Comparison of ENCODE assay signal across 8 mouse cellular contexts in the genomic region with DNA sequence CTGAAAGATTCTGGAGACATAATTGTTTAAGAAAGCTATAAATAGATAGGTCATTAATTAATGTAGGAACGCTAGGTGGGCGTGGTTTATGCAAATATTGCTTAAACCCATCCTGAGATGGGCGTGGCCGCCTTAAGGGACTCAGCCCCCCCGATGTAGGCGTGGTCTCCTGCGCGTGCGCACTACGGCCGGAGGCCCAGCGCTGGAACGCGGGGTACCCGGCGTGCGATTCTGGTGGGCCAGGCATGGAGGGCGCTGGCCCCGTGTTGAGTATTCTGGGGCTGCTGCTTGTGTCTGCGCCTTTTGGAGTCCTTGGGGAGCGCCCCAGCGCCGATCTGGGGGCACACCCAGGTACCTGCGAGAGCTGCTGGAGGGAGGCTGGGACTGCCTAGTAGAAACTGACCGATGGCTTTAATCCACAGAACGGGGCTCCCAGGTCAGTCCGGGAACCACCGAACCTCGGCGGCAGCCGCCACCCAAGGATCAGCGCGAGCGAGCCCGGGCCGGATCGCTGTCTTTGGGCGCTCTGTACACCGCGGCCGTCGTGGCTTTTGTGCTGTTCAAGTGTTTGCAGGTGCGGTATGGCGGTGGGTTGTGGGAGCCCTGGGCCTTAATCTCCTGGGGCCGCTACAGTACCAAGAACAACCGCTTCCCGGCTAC. TPM values are rescaled to one million over a fixed set of nuclear protein-coding genes. Genes with fewer than 3 reads are reported as not detected.
DNase-seq lines count a peak whose midpoint lies in the region; ATAC-seq lines count a peak whose summit lies in the region.

No protein-coding gene starts in this region.

- peak; percentile 87 for ATAC-seq in intestine, embryonic 14.5 days (replicated peaks; ENCODE audit: low FRiP score, low TSS enrichment, low read depth)
- ATAC-seq in megakaryocyte-erythroid progenitor cell, adult 5-6 weeks (replicated peaks; ENCODE audit: low FRiP score, low TSS enrichment, poor library complexity, severe bottlenecking): peak; percentile 72

- H3K36me3 ChIP-seq in intestine, embryonic 14.5 days (ENCODE audit: control insufficient read depth, insufficient read depth, low read length): peaks cover 18% of the 10 kb centered on the region

- H3K9me3 ChIP-seq in intestine, embryonic 14.5 days (ENCODE audit: control insufficient read depth, low read length): no peaks in the 10 kb centered on the region

- peaks cover 21% of the 10 kb centered on the region for H3K4me1 ChIP-seq in intestine, embryonic 14.5 days (replicated peaks; ENCODE audit: control insufficient read depth, insufficient read depth, low read length)

- DNase-seq in adrenal gland, adult 18-20 months (ENCODE audit: low spot score in 2 of 2): peak; percentile 97 to 98
- peak; percentile 98 for DNase-seq in embryo, embryonic 10.5 days (ENCODE audit: low spot score)
- peak; percentile 94 for DNase-seq in gastrocnemius, postnatal 14 days
- DNase-seq in intestine, embryonic 14.5 days (ENCODE audit: low spot score): peak; percentile 99
- peak; percentile 98 for DNase-seq in left cerebral cortex, postnatal 14 days (ENCODE audit: low spot score in 2 of 2)
- DNase-seq in right cerebral cortex, postnatal 14 days: peak; percentile 97
- DNase-seq in urinary bladder, postnatal 25 days (ENCODE audit: low spot score): peak; percentile 97

- H3K4me2 ChIP-seq in intestine, embryonic 14.5 days (ENCODE audit: low read length): peak overlapping the region; percentile 61

- H3K4me3 ChIP-seq in intestine, embryonic 14.5 days (ENCODE audit: low read depth, low read length): peak overlapping the region; percentile 65

- peak overlapping the region; percentile 87 for H3K27ac ChIP-seq in intestine, embryonic 14.5 days (ENCODE audit: low read depth)

- intact Hi-C loops in gastrocnemius, postnatal 14 days (cut with DNase I; ENCODE audit: low total_unique reads): no loop called here
- intact Hi-C loops in left cerebral cortex, postnatal 14 days (cut with DNase I): no loop called here

- H3K9ac ChIP-seq in intestine, embryonic 14.5 days (ENCODE audit: low read length): peak overlapping the region; percentile 62

- no peaks in the 10 kb centered on the region for H3K27me3 ChIP-seq in intestine, embryonic 14.5 days (replicated peaks; ENCODE audit: control insufficient read depth, insufficient read depth, low read length)

- under 1% methylated on average over 47 of the region's 47 CpGs for WGBS in intestine, embryonic 14.5 days

RNA-seq across cellular contexts. Expression of a gene that starts 0.6 kb away (rescaled TPM):
- total RNA-seq in adrenal gland, adult 18-20 months (2021): 10 to 100 TPM; 49.7 to 58.0 TPM
- 10 to 100 TPM; 25.7 to 25.9 TPM for total RNA-seq in gastrocnemius, postnatal 14 days (2021)
- polyA plus RNA-seq in intestine, embryonic 14.5 days (2014; fragmentation: Nextera tagmentation; extraction: Ambion mirVana): 109 and 128 TPM in 2 replicates
- total RNA-seq in left cerebral cortex, postnatal 14 days (2021): 10 to 100 TPM; 23.0 to 29.0 TPM
- total RNA-seq in megakaryocyte-erythroid progenitor cell, adult 5-6 weeks (2014; fragmentation: Nextera tagmentation): 28.8 and 47.9 TPM in 2 replicates
- total RNA-seq in megakaryocyte-erythroid progenitor cell, adult 5-6 weeks (2017): 44.6 and 46.3 TPM in 2 replicates

RNA-seq across cellular contexts. Expression of a gene that starts 6.2 kb away (rescaled TPM):
- total RNA-seq in adrenal gland, adult 18-20 months (2021): 1 to 10 TPM; 1.1 to 1.9 TPM
- 1 to 10 TPM; 1.3 to 1.6 TPM for total RNA-seq in gastrocnemius, postnatal 14 days (2021)
- polyA plus RNA-seq in intestine, embryonic 14.5 days (2014; fragmentation: Nextera tagmentation; extraction: Ambion mirVana): 42.5 and 47.6 TPM in 2 replicates
- 1 to 10 TPM; 1.4 to 2.1 TPM for total RNA-seq in left cerebral cortex, postnatal 14 days (2021)
- 44.3 and 50.3 TPM in 2 replicates for total RNA-seq in megakaryocyte-erythroid progenitor cell, adult 5-6 weeks (2014; fragmentation: Nextera tagmentation)
- 27.2 and 32.7 TPM in 2 replicates for total RNA-seq in megakaryocyte-erythroid progenitor cell, adult 5-6 weeks (2017)

RNA-seq across cellular contexts. Expression of a gene that starts 9.8 kb away (rescaled TPM):
- under 1 TPM in 1 of 2 experiments, not detected in 1; 0.38 TPM for total RNA-seq in adrenal gland, adult 18-20 months (2021)
- not detected for total RNA-seq in gastrocnemius, postnatal 14 days (2021)
- polyA plus RNA-seq in intestine, embryonic 14.5 days (2014; fragmentation: Nextera tagmentation; extraction: Ambion mirVana): not detected in 2 replicates
- total RNA-seq in left cerebral cortex, postnatal 14 days (2021): not detected
- 0.61 TPM in 1 of 2 replicates, not detected in the other for total RNA-seq in megakaryocyte-erythroid progenitor cell, adult 5-6 weeks (2014; fragmentation: Nextera tagmentation)
- not detected in 2 replicates for total RNA-seq in megakaryocyte-erythroid progenitor cell, adult 5-6 weeks (2017)

RNA-seq across cellular contexts. Expression of a gene that starts 13.4 kb away (rescaled TPM):
- under 1 TPM; 0.56 to 0.61 TPM for total RNA-seq in adrenal gland, adult 18-20 months (2021)
- 1 to 10 TPM; 2.1 to 2.9 TPM for total RNA-seq in gastrocnemius, postnatal 14 days (2021)
- 4.0 and 9.4 TPM in 2 replicates for polyA plus RNA-seq in intestine, embryonic 14.5 days (2014; fragmentation: Nextera tagmentation; extraction: Ambion mirVana)
- total RNA-seq in left cerebral cortex, postnatal 14 days (2021): under 1 TPM; 0.27 to 0.44 TPM
- 3.6 and 11.8 TPM in 2 replicates for total RNA-seq in megakaryocyte-erythroid progenitor cell, adult 5-6 weeks (2014; fragmentation: Nextera tagmentation)
- 2.1 and 3.3 TPM in 2 replicates for total RNA-seq in megakaryocyte-erythroid progenitor cell, adult 5-6 weeks (2017)

RNA-seq across cellular contexts. Expression of a gene that starts 30.2 kb away (rescaled TPM):
- 10 to 100 TPM; 33.4 to 61.7 TPM for total RNA-seq in adrenal gland, adult 18-20 months (2021)
- total RNA-seq in gastrocnemius, postnatal 14 days (2021): 1,000 to 10,000 TPM; 8,430 to 9,008 TPM
- polyA plus RNA-seq in intestine, embryonic 14.5 days (2014; fragmentation: Nextera tagmentation; extraction: Ambion mirVana): 516 and 574 TPM in 2 replicates
- total RNA-seq in left cerebral cortex, postnatal 14 days (2021): 1 to 10 TPM; 6.0 to 7.6 TPM
- not detected in 2 replicates for total RNA-seq in megakaryocyte-erythroid progenitor cell, adult 5-6 weeks (2014; fragmentation: Nextera tagmentation)
- total RNA-seq in megakaryocyte-erythroid progenitor cell, adult 5-6 weeks (2017): 0.09 TPM in 1 of 2 replicates, not detected in the other

Comparison
In these comparisons a context has a peak if more than half of its experiments do, and no peak if none do; other contexts are left out.
1. Peak in every context shown above with its lines: DNase-seq, ATAC-seq, H3K4me3 ChIP-seq and H3K27ac ChIP-seq.
2. RNA of a gene that starts 6.2 kb away (total RNA-seq): 27.2 to 50.3 TPM in megakaryocyte-erythroid progenitor cell, adult 5-6 weeks; 1.4 to 2.1 TPM in left cerebral cortex, postnatal 14 days, 1.1 to 1.9 TPM in adrenal gland, adult 18-20 months and 1.3 to 1.6 TPM in gastrocnemius, postnatal 14 days; every median in the first group is over 4 times any median in the second.